Mouse (Mus musculus) c-Kit-positive CD71-negative TER-119-negative erythroid progenitor cells, embryonic 14.5 days (primary cell): ENCODE results near the gene Sap25.
A peak's percentile ranks its signal among the peaks of the same experiment; 100 is the strongest.

Source experiments
- DNase-seq: peaks from one replicate; pipeline ENCODE4 v3.0.0-alpha.2; 2013; ENCODE audit warnings: low read depth

Sap25 gene

GRCm38 (mm10) chr5:137663057-137663456, 21.9 kb downstream of the Sap25 start:
- DNase-seq: no peak

GRCm38 (mm10) chr5:137668971-137669370, 27.8 kb downstream of the Sap25 start:
- DNase-seq: no peak

GRCm38 (mm10) chr5:137670240-137670639, 29.1 kb downstream of the Sap25 start:
- no peak for DNase-seq

- peak; percentile 62 for DNase-seq
Observed at GRCm38 (mm10) chr5:137671443-137672240, 30.5 kb downstream of the Sap25 start.

GRCm38 (mm10) chr5:137672361-137672760, 31.2 kb downstream of the Sap25 start:
- DNase-seq: no peak

- no peak for DNase-seq
Observed at GRCm38 (mm10) chr5:137673015-137673414, 31.9 kb downstream of the Sap25 start.

- DNase-seq: no peak
Observed at GRCm38 (mm10) chr5:137674786-137675185, 33.7 kb downstream of the Sap25 start.

GRCm38 (mm10) chr5:137677859-137678258, 36.7 kb downstream of the Sap25 start:
- DNase-seq: no peak

GRCm38 (mm10) chr5:137678736-137679135, 37.6 kb downstream of the Sap25 start:
- no peak for DNase-seq

GRCm38 (mm10) chr5:137679726-137680125, 38.6 kb downstream of the Sap25 start:
- DNase-seq: no peak

GRCm38 (mm10) chr5:137682526-137682925, 41.4 kb downstream of the Sap25 start:
- no peak for DNase-seq

GRCm38 (mm10) chr5:137683388-137684293, 42.5 kb downstream of the Sap25 start:
- DNase-seq: no peak

GRCm38 (mm10) chr5:137684294-137685123, 43.4 kb downstream of the Sap25 start, which contains the start of gene Agfg2:
Agfg2 (minus strand) TSS chr5:137684726.
- peak; percentile 97 for DNase-seq

- no peak for DNase-seq
Observed at GRCm38 (mm10) chr5:137685653-137686052, 44.5 kb downstream of the Sap25 start.

GRCm38 (mm10) chr5:137686127-137686790, 45.1 kb downstream of the Sap25 start:
- DNase-seq: no peak

GRCm38 (mm10) chr5:137689974-137690373, 48.8 kb downstream of the Sap25 start:
- no peak for DNase-seq

- DNase-seq: no peak
Observed at GRCm38 (mm10) chr5:137690531-137690930, 49.4 kb downstream of the Sap25 start.

- DNase-seq: no peak
Observed at GRCm38 (mm10) chr5:137691881-137692280, 50.7 kb downstream of the Sap25 start.
